Mouse (Mus musculus) gastrocnemius, adult 2 months (tissue): Measurements from ENCODE around the gene Synj2bp. TPM values are rescaled to one million over a fixed set of nuclear protein-coding genes. Genes with fewer than 3 reads are reported as not detected.
"Not testable (repeated sequence)": the region's sequence is repeated elsewhere in the genome, so short reads cannot be mapped to it uniquely, and the experiment has no call there.

Source experiments
- DNase-seq: peaks from one replicate; pipeline ENCODE4 v3.0.0; 2022
- H3K27ac ChIP-seq: fragments of 200-600 bp; 2 replicates; pipeline ENCODE4 v1.8.1; 2022; ENCODE audit warnings: mild to moderate bottlenecking
- H3K4me3 ChIP-seq: fragments of 200-600 bp; 2 replicates; pipeline ENCODE4 v1.8.1; 2022; ENCODE audit warnings: mild to moderate bottlenecking, moderate library complexity
- CTCF ChIP-seq: fragments of 200-600 bp; IDR thresholded peaks from 2 replicates; pipeline ENCODE4 v1.8.1; 2022; ENCODE audit warnings: antibody characterized with exemption, mild to moderate bottlenecking, moderate library complexity
- intact Hi-C: fragments of 180-260 bp; cut with DNase I; formaldehyde crosslinking; loops from one replicate; pipeline ENCODE4 v1.15.1; 2025
- total RNA-seq, 2 experiments: library from RNA; stranded (reverse); gene quantifications; 2 replicates each; pipeline ENCODE4 v1.2.3; 2021

Gene Synj2bp
- total RNA-seq, 2 experiments from 2014 or later = 36.2 to 43.6 TPM

DNA sequence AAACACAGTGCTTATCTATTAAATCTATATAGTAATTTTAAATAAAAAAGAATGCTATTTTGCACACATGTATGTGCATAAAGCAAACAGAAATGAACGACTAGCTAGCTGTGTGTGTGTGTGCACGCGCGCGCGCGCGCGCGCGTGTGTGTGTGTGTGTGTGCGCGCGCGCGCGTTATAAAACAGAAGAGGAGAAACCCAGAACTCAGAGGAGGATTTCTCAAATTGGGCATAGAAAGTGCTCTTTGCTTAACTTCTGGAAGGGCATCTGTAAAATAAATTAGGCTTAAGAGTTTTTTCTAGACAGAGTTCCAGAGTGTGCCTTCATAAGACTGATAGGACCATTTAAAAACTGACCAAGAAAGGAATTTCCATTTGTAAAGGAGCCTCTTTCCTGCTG lies 49.1 kb downstream of the Synj2bp start:
- DNase-seq = peak; percentile 19
- no peak for TF ChIP-seq CTCF
- Histone ChIP-seq H3K4me3 (peak overlapping the region; percentile 85), H3K27ac (peak overlapping the region; percentile 99)
- intact Hi-C loops = loop anchor here (2.0 kb wide), 1 partner anchor 111 kb away; the partner anchor contains the start of gene Med6

DNA sequence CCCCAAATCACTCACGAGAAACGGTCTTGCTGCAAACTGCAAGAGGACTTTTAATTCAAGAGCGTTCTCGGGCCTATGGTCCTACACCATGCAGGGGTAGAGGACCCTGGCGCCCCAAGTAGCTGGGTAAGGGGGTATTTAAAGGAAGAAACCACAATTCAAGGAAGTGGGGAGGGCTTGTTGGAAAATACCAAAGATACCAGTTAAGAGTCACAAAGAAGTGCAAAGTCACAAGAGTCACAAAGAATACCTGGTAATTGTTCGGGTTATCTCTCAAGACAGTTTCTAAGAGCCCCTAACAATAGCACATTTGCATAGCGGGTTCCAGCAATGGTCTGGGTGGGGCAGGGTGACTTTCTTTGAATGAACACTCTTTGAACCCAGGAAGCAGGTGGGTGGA lies 73.7 kb downstream of the Synj2bp start:
- H3K4me3 ChIP-seq, H3K27ac ChIP-seq, intact Hi-C loops, DNase-seq: not testable (repeated sequence)

Other genes starting within 250 kb of the Synj2bp start
- gene Slc8a3, start 199.7 kb downstream of the Synj2bp start, total RNA-seq = 10 to 100 TPM; 23.6 to 26.1 TPM
- 1 to 10 TPM in 1 of 2 experiments, under 1 TPM in 1; 0.95 to 1.1 TPM for gene Gm4787, start 153.4 kb downstream of the Synj2bp start, total RNA-seq
- 1 to 10 TPM; 1.0 to 1.6 TPM for gene Adam4, start 111.0 kb downstream of the Synj2bp start, total RNA-seq
- gene Cox16, start 47.8 kb downstream of the Synj2bp start, total RNA-seq = 10 to 100 TPM; 78.1 to 89.0 TPM
- 10 to 100 TPM; 38.2 to 45.9 TPM for gene Gm20498, start within 50 bp of the Synj2bp start, total RNA-seq
- not detected for gene Adam21, start 35.6 kb upstream of the Synj2bp start, total RNA-seq
- gene Med6, start 62.1 kb upstream of the Synj2bp start, total RNA-seq = 10 to 100 TPM; 11.9 to 13.2 TPM
- 1 to 10 TPM; 5.1 to 9.5 TPM for gene Ttc9, start 98.3 kb upstream of the Synj2bp start, total RNA-seq
- gene Map3k9, start 248.3 kb upstream of the Synj2bp start, total RNA-seq = under 1 TPM; 0.08 to 0.10 TPM